Mouse (Mus musculus) thymus, adult 2 months (tissue): Measurements from ENCODE around the gene Atraid. TPM values are rescaled to one million over a fixed set of nuclear protein-coding genes. Genes with fewer than 3 reads are reported as not detected.
"Not testable (repeated sequence)": the region's sequence is repeated elsewhere in the genome, so short reads cannot be mapped to it uniquely, and the experiment has no call there.

Experiments used
- DNase-seq: peaks from one replicate; pipeline ENCODE4 v3.0.0; 2021
- H3K27ac ChIP-seq: fragments of 200-500 bp; 2 replicates; pipeline ENCODE4 v1.5.1; 2012; ENCODE audit warnings: low read length, control low read depth; ENCODE audit not compliant: control insufficient read depth, insufficient read depth
- H3K27me3 ChIP-seq: fragments of 200-500 bp; 2 replicates; pipeline ENCODE4 v1.6.1; 2012; ENCODE audit warnings: mild to moderate bottlenecking, low read length, moderate library complexity, mixed read lengths; ENCODE audit not compliant: control insufficient read depth, insufficient read depth
- H3K36me3 ChIP-seq: fragments of 200-500 bp; 2 replicates; pipeline ENCODE4 v1.6.1; 2012; ENCODE audit warnings: mild to moderate bottlenecking, low read length, moderate library complexity; ENCODE audit not compliant: control insufficient read depth, insufficient read depth
- H3K4me1 ChIP-seq: fragments of 200-500 bp; replicated peaks from 2 replicates; pipeline ENCODE4 v1.6.1; 2012; ENCODE audit warnings: low read length; ENCODE audit not compliant: control insufficient read depth, insufficient read depth
- H3K4me3 ChIP-seq: fragments of 200-500 bp; 2 replicates; pipeline ENCODE4 v1.5.1; 2012; ENCODE audit warnings: mild to moderate bottlenecking, low read length, control low read depth, moderate library complexity; ENCODE audit not compliant: control insufficient read depth, insufficient read depth
- CTCF ChIP-seq: fragments of 200-500 bp; IDR thresholded peaks from 2 replicates; pipeline ENCODE4 v1.5.1; 2012; ENCODE audit warnings: mild to moderate bottlenecking, control low read depth, low read length, moderate library complexity, borderline replicate concordance; ENCODE audit not compliant: control insufficient read depth, poor library complexity, insufficient read depth; ENCODE audit errors: extremely low read depth
- POLR2A ChIP-seq: fragments of 200-500 bp; IDR thresholded peaks from 2 replicates; pipeline ENCODE4 v1.6.1; 2012; ENCODE audit warnings: mild to moderate bottlenecking, low read length, control low read depth, moderate library complexity; ENCODE audit not compliant: control insufficient read depth, poor library complexity, insufficient read depth; ENCODE audit errors: extremely low read depth
- WGBS: fragments of 180-500 bp; shearing (Covaris S2); methylation state at CpG from one replicate; pipeline ENCODE4 v1.1.7; 2018; 5-methylcytosine and 5-hydroxymethylcytosine counted together
- polyA plus RNA-seq: library from polyadenylated mRNA; depleted of rRNA; stranded (reverse); fragments of >200 nt; gene quantifications from 2 replicates; pipeline ENCODE4 v1.2.3, GENCODE M21; 2012

Gene Atraid
- polyA plus RNA-seq, 1 experiment: 67.0 TPM

GRCm38 (mm10) chr5:31012737-31013136 is 35.4 kb upstream of the Atraid start:
- peak overlapping the region; percentile 73 for H3K27ac ChIP-seq
- H3K4me1 ChIP-seq: peaks cover 5% of the 10 kb centered on the region
- TF ChIP-seq POLR2A (no peak), CTCF (no peak)
- no peaks in the 10 kb centered on the region for H3K36me3 ChIP-seq
- DNase-seq: peak; percentile 58
- no peaks in the 10 kb centered on the region for H3K27me3 ChIP-seq
- no peak overlapping the region for H3K4me3 ChIP-seq
- 22% methylated on average over 3 of the region's 3 CpGs for WGBS

- H3K4me3 ChIP-seq: no peak overlapping the region
- no peak overlapping the region for H3K27ac ChIP-seq
- WGBS: 89% methylated on average over 2 of the region's 2 CpGs
- H3K4me1 ChIP-seq: peaks cover 5% of the 10 kb centered on the region
- no peak for DNase-seq
- H3K36me3 ChIP-seq: no peaks in the 10 kb centered on the region
- H3K27me3 ChIP-seq: no peaks in the 10 kb centered on the region
- TF ChIP-seq POLR2A: no peak
- no peak for TF ChIP-seq CTCF
Observed at GRCm38 (mm10) chr5:31015913-31016312, 32.2 kb upstream of the Atraid start.

- not testable (repeated sequence) for H3K27me3 ChIP-seq, H3K4me1 ChIP-seq, H3K36me3 ChIP-seq, H3K4me3 ChIP-seq, DNase-seq, H3K27ac ChIP-seq
- WGBS: 90% methylated on average over 5 of the region's 5 CpGs
Observed at GRCm38 (mm10) chr5:31021790-31022189, 26.3 kb upstream of the Atraid start.

- Histone ChIP-seq H3K27ac (no peak overlapping the region), H3K36me3 (no peaks in the 10 kb centered on the region), H3K27me3 (no peaks in the 10 kb centered on the region), H3K4me3 (no peak overlapping the region), H3K4me1 (no peaks in the 10 kb centered on the region)
- no peak for DNase-seq
- no peak for TF ChIP-seq CTCF
- TF ChIP-seq POLR2A: no peak
- WGBS: 83% methylated on average over 1 of the region's 1 CpGs
Observed at GRCm38 (mm10) chr5:31022690-31023089, 25.4 kb upstream of the Atraid start.

- no peaks in the 10 kb centered on the region for H3K27me3 ChIP-seq
- WGBS: 67% methylated on average over 4 of the region's 4 CpGs
- H3K36me3 ChIP-seq: no peaks in the 10 kb centered on the region
- H3K4me3 ChIP-seq: no peak overlapping the region
- DNase-seq: no peak
- no peak overlapping the region for H3K27ac ChIP-seq
- H3K4me1 ChIP-seq: no peaks in the 10 kb centered on the region
- TF ChIP-seq CTCF: no peak
- TF ChIP-seq POLR2A: no peak
Observed at GRCm38 (mm10) chr5:31023254-31023653, 24.9 kb upstream of the Atraid start.

GRCm38 (mm10) chr5:31024641-31025040 is 23.5 kb upstream of the Atraid start:
- no peak overlapping the region for H3K4me3 ChIP-seq
- TF ChIP-seq CTCF (no peak), POLR2A (no peak)
- no peak for DNase-seq
- no peaks in the 10 kb centered on the region for H3K27me3 ChIP-seq
- no peaks in the 10 kb centered on the region for H3K36me3 ChIP-seq
- no peak overlapping the region for H3K27ac ChIP-seq
- no peaks in the 10 kb centered on the region for H3K4me1 ChIP-seq

- DNase-seq: no peak
- Histone ChIP-seq H3K36me3 (no peaks in the 10 kb centered on the region), H3K4me1 (no peaks in the 10 kb centered on the region), H3K27me3 (no peaks in the 10 kb centered on the region), H3K4me3 (no peak overlapping the region), H3K27ac (no peak overlapping the region)
- TF ChIP-seq POLR2A (no peak), CTCF (no peak)
- 85% methylated on average over 4 of the region's 4 CpGs for WGBS
Observed at GRCm38 (mm10) chr5:31030926-31031325, 17.2 kb upstream of the Atraid start.
